Mouse (Mus musculus) small intestine, adult 2 months (tissue): ENCODE data around the gene Ugt1a5. TPM values are rescaled to one million over a fixed set of nuclear protein-coding genes. Genes with fewer than 3 reads are reported as not detected.
"Not testable (repeated sequence)": the region's sequence is repeated elsewhere in the genome, so short reads cannot be mapped to it uniquely, and the experiment has no call there.

Experiments
- H3K27ac ChIP-seq: fragments of 200-500 bp; 2 replicates; pipeline ENCODE4 v1.5.1; 2012; ENCODE audit warnings: low read depth, low read length, control low read depth, inconsistent platforms; ENCODE audit not compliant: insufficient read depth
- H3K27me3 ChIP-seq: fragments of 200-500 bp; 2 replicates; pipeline ENCODE4 v1.6.1; 2012; ENCODE audit warnings: mild to moderate bottlenecking, moderate library complexity, low read length, inconsistent platforms; ENCODE audit not compliant: control insufficient read depth, insufficient read depth
- H3K36me3 ChIP-seq: fragments of 200-500 bp; 2 replicates; pipeline ENCODE4 v1.6.1; 2012; ENCODE audit warnings: mild to moderate bottlenecking, low read length, control low read depth, inconsistent platforms; ENCODE audit not compliant: control insufficient read depth, insufficient read depth
- H3K4me1 ChIP-seq: fragments of 200-500 bp; 2 replicates; pipeline ENCODE4 v1.6.1; 2012; ENCODE audit warnings: low read length, inconsistent platforms, mixed read lengths; ENCODE audit not compliant: control insufficient read depth, insufficient read depth, insufficient read length
- H3K4me3 ChIP-seq: fragments of 200-500 bp; 2 replicates; pipeline ENCODE4 v1.5.1; 2012; ENCODE audit warnings: low read depth, mild to moderate bottlenecking, control low read depth, inconsistent platforms, low read length, moderate library complexity
- CTCF ChIP-seq: fragments of 200-500 bp; IDR thresholded peaks from 2 replicates; pipeline ENCODE4 v1.5.1; 2012; ENCODE audit warnings: low read depth, mild to moderate bottlenecking, control low read depth, inconsistent platforms, low read length, moderate library complexity, mixed read lengths; ENCODE audit not compliant: insufficient replicate concordance, insufficient read length; ENCODE audit errors: extremely low read depth
- POLR2A ChIP-seq: fragments of 200-500 bp; IDR thresholded peaks from 2 replicates; pipeline ENCODE4 v1.6.1; 2012; ENCODE audit warnings: low read depth, mild to moderate bottlenecking, control low read depth, inconsistent platforms, low read length, moderate library complexity
- WGBS: fragments of 180-500 bp; shearing (Covaris S2); methylation state at CpG from one replicate; pipeline ENCODE4 v1.1.7; 2018; 5-methylcytosine and 5-hydroxymethylcytosine counted together
- polyA plus RNA-seq: library from polyadenylated mRNA; depleted of rRNA; stranded (reverse); fragments of >200 nt; gene quantifications from 2 replicates; pipeline ENCODE4 v1.2.3, GENCODE M21; 2012

The Ugt1a5 gene
- polyA plus RNA-seq, 1 experiment = 0.34 TPM

- Histone ChIP-seq H3K36me3 (peaks cover 8% of the 10 kb centered on the region), H3K4me1 (peaks cover 2% of the 10 kb centered on the region; the same call in 1 of the 2 replicates), H3K4me3 (no peak overlapping the region), H3K27me3 (no peaks in the 10 kb centered on the region), H3K27ac (no peak overlapping the region)
- 18% methylated on average over 1 of the region's 1 CpGs for WGBS
- TF ChIP-seq POLR2A = no peak
- TF ChIP-seq CTCF = no peak
Measured at GRCm38 (mm10) chr1:88219054-88219453, 53.2 kb downstream of the Ugt1a5 start.

- TF ChIP-seq CTCF (no peak), POLR2A (no peak)
- Histone ChIP-seq H3K4me1 (no peaks in the 10 kb centered on the region), H3K27ac (no peak overlapping the region), H3K27me3 (no peaks in the 10 kb centered on the region), H3K36me3 (peaks cover 8% of the 10 kb centered on the region), H3K4me3 (no peak overlapping the region)
Measured at GRCm38 (mm10) chr1:88220336-88220735, 54.5 kb downstream of the Ugt1a5 start.

- 67% methylated on average over 2 of the region's 2 CpGs for WGBS
- Histone ChIP-seq H3K27ac (no peak overlapping the region), H3K36me3 (no peaks in the 10 kb centered on the region), H3K4me1 (peaks cover 3% of the 10 kb centered on the region; the same call in 1 of the 2 replicates), H3K27me3 (no peaks in the 10 kb centered on the region), H3K4me3 (no peak overlapping the region)
- TF ChIP-seq CTCF (no peak), POLR2A (no peak)
Measured at GRCm38 (mm10) chr1:88222216-88222615, 56.4 kb downstream of the Ugt1a5 start.

- not testable (repeated sequence) for H3K4me3 ChIP-seq, H3K4me1 ChIP-seq, H3K36me3 ChIP-seq, H3K27me3 ChIP-seq, H3K27ac ChIP-seq
Measured at GRCm38 (mm10) chr1:88223011-88223515, 57.3 kb downstream of the Ugt1a5 start.

- no peak overlapping the region for H3K27ac ChIP-seq
- 66% methylated on average over 1 of the region's 1 CpGs for WGBS
- peaks cover 3% of the 10 kb centered on the region; the same call in 1 of the 2 replicates for H3K4me1 ChIP-seq
- TF ChIP-seq CTCF (no peak), POLR2A (no peak)
- H3K27me3 ChIP-seq = no peaks in the 10 kb centered on the region
- no peak overlapping the region for H3K4me3 ChIP-seq
- H3K36me3 ChIP-seq = no peaks in the 10 kb centered on the region
Measured at GRCm38 (mm10) chr1:88223591-88223990, 57.8 kb downstream of the Ugt1a5 start.

- H3K36me3 ChIP-seq = no peaks in the 10 kb centered on the region
- no peak overlapping the region for H3K4me3 ChIP-seq
- no peaks in the 10 kb centered on the region for H3K27me3 ChIP-seq
- no peak for TF ChIP-seq CTCF
- TF ChIP-seq POLR2A = no peak
- 33% methylated on average over 2 of the region's 2 CpGs for WGBS
- no peak overlapping the region for H3K27ac ChIP-seq
- H3K4me1 ChIP-seq = peaks cover 3% of the 10 kb centered on the region; the same call in 1 of the 2 replicates
Measured at GRCm38 (mm10) chr1:88224029-88224776, 58.4 kb downstream of the Ugt1a5 start.

GRCm38 (mm10) chr1:88225301-88225700 lies 59.5 kb downstream of the Ugt1a5 start:
- not testable (repeated sequence) for H3K4me1 ChIP-seq, H3K27ac ChIP-seq, H3K4me3 ChIP-seq, H3K36me3 ChIP-seq, H3K27me3 ChIP-seq
- 37% methylated on average over 2 of the region's 2 CpGs for WGBS
